Mouse (Mus musculus) right cerebral cortex, postnatal 14 days (tissue): ENCODE results near the gene Maml2.

ENCODE experiments used
- DNase-seq: peaks from one replicate; pipeline ENCODE4 v3.0.0; 2022

Maml2 gene

DNA sequence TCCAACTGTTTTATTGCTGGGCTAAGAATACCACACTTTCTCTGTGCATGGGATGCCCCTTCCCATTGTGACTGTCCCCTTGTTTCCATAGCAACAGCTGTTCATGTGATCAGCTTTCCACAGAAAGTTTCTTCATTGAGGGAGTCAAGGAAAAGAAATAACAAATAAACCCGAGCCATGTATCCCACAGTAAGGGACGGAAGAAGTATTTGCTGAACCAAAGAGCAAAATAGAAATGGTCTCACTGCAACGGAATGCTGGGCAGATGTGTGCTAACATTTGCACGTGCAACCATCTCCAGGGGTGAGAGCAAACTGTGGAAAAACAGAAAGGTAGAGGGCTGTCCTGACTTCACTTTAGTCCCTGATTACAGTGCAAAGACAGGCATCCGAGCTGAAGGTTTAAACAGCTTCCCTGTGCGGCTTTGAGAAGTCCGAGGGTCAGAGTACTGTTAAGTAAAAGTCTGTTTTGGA lies 156.9 kb downstream of the Maml2 start:
- no peak for DNase-seq

GRCm38 (mm10) chr9:13455231-13455630 lies 157.5 kb downstream of the Maml2 start:
- DNase-seq, result no peak

DNA sequence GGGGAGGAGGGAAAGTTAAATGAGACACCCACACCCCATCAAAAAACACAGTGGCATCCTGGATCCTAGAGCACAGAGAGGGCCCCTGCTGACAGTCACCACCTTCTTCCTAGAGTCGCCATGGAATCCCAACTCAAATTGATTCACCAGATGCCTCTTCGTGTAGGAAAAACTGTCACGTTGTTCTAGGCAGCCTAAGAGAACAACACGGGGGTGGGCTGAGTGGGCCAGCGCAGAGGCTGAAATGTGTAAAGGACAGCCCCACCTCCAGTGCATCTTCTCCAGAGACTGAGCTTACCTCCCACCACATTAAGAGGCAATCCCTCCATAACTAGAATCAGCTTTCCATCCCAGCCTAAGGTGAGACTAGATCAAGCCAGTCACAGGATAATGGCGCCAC lies 160.0 kb downstream of the Maml2 start:
- DNase-seq, result no peak

- no peak for DNase-seq
These were observed 161.6 kb downstream of the Maml2 start for GRCm38 (mm10) chr9:13459371-13459770.

DNA sequence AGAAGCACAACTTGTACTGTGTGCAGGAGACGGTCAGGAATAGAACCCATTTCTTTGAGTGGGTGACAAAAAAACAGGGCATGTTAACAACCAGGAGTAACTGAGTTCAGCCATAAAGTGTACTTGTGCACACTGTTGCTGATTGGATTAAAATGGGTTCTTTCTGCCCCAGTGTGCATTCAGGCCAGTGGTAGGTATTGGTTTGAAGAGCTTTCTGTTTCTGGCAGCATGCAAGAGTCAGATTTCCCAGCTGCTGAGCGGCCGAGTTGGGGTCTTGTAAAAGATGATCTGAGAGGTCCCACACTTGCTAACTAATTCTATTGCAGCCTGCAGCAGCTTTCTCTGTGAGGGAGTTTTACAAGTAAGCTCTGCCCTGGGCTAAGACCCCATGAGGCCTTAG lies 162.3 kb downstream of the Maml2 start:
- no peak for DNase-seq

- no peak for DNase-seq
These were observed 163.2 kb downstream of the Maml2 start for GRCm38 (mm10) chr9:13460926-13461325.

- no peak for DNase-seq
These were observed 167.7 kb downstream of the Maml2 start for GRCm38 (mm10) chr9:13465358-13466020.

DNA sequence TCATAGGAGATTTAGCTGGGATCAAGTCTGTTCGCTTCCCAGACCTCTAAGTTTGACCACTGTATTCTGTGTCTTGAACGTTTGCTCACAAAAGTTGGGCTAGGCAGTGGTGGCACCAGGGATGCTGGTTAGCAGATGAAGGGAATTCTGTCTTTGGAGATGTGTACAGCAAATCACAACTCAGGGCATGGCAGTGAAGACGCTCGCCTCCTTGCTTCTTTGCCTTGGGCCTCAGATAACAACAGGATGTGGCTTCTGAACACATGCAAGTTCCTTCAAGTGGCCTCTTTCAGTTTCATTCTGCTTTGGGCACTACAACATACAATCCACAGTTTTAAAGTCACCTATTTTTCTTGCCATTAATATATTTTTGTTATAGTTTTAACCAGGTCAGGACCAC lies 168.6 kb downstream of the Maml2 start:
- DNase-seq, result no peak

GRCm38 (mm10) chr9:13466816-13467215 lies 169.1 kb downstream of the Maml2 start:
- no peak for DNase-seq

GRCm38 (mm10) chr9:13467745-13468144 lies 170.0 kb downstream of the Maml2 start:
- DNase-seq, result no peak

GRCm38 (mm10) chr9:13468778-13469177 lies 171.0 kb downstream of the Maml2 start:
- DNase-seq, result no peak

DNA sequence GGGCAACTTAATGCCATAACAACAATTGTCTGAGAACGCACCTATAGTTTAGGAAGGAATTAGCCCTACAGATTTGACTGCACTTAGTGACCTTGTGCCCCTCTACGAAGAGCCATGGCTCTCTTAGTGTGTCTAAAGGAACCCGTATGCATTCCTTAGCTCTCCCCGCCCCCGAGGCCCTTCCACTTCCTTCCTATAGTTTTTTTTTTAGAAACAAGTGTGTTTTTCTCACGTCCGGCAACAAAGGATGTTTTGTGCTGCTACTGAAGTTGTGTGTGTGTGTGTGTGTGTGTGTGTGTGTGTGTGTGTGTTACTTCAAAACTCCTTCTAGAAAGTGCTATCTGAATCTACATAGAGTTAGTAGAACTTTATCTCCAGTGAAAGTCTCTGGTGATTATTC lies 172.3 kb downstream of the Maml2 start:
- no peak for DNase-seq

DNA sequence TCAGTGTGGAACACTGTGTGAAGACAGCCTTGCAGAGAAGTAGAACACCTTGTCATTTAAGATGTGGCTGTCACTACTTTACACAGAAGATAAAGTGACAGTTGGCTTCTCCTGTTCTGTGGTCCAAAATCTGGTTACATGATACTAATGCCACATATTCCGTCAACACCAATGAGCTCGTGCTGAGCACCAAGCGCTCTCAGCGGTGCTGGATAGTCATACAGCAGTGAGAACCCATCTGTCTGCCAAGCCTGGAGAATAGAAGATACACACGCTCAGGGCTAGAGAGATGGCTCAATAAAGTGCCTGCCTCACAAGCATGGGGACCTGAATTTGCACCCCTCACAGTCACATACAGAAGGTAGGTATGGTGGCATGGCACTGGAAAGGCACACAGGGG lies 177.2 kb downstream of the Maml2 start:
- no peak for DNase-seq

DNA sequence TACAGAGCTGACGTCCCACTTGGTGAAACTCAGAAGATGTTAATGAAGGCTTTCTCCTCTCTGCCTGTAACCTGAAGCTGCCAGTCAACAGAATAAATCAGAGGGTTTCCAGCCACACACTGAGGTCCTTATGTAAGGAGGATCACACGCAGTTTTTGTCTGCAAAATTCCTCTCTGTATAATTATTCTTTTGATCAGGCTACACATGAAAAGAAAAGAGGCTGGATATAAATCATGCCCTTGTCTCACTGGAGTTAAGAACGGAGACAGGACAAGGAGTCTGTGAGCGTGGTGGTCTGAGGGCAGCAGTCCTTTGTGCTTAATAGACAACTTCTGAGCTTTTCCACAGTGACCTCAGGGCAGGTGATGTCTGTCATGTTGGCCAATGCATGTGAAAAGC lies 181.5 kb downstream of the Maml2 start:
- DNase-seq, result no peak

GRCm38 (mm10) chr9:13483199-13484068 lies 185.7 kb downstream of the Maml2 start:
- no peak for DNase-seq

DNA sequence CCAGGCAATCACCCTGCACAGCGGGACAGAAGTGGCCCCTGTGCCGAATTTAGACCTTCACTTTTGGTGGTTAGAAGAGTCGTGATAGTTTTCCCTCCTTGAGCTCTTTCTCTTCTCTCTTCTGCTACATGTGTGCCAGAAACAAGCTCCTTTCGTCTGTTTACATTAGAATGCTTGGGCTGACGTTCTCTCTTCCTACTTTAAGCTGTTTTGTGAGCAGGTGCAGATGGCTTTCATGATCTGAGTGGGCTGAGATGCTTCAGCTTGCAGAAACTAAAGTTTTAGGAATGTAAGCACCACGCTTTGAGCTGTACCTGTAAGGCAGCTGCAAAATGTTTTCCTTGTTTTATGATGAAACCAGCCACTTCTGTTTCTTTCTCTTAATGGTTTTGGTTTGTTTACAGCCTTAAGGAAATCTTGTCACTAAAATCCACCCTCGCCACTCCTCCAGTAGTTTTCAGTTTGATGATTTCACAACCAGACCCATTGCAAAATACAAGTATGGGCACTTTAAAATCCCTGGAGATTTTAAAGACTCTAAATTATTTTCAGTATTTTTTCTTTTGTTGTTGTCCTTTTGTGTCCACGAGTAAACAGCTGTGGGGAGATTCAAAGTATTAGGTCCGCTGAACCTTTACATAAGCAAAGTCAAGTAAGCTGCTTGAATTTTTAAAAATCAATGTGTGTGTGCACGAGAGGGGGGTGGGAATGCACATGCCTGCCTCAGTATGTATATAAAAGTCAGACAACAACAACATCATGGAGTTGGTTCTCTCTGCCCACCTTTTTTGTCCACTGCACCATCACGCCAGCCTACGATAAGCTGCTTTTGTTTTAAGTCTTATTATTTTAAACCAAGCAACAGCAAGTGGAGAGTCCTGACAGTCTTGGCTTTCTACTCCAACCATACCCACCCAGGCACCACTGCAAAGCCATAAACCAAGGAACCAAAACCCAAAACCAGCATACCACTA lies 186.8 kb downstream of the Maml2 start:
- no peak for DNase-seq

DNA sequence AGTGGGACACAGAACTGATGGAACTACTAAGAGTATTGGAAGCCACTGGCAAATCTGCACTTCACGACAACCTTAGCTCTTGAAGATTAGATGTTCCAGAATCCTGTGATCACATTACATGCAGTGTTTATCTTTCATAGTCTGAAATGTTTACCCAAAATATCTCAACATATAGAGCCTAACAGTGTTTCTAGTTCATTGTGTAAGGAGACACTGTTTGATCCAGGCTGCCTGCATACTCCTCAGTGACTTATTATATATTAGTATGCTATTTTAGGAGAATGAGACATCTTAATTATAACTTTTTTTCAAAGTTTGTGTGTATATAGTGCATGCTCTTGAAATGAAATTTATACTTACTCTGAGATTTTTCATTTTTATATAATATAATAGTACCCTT lies 188.2 kb downstream of the Maml2 start:
- no peak for DNase-seq

DNA sequence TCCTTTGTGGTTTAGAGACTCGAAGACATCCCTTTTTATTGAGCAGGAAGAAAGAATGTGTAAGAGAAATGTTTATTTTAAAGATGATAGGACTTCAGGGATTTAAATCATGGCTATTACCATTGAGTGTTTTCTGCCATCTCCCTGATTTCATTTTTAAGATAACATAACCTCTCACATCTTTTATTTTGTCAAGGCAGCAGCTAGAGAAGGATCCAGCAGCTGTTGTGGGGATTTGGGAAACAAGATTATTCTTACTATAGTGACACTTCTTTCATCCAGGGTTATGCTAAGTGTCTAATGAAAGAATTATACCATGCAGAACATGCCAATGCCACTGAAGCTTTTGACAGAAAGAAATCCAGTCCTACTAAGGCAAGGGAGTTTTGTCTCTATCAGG lies 193.3 kb downstream of the Maml2 start:
- DNase-seq, result no peak

GRCm38 (mm10) chr9:13491854-13492620 lies 194.3 kb downstream of the Maml2 start:
- DNase-seq, result no peak

- no peak for DNase-seq
These were observed 195.1 kb downstream of the Maml2 start for GRCm38 (mm10) chr9:13492807-13493206.

DNA sequence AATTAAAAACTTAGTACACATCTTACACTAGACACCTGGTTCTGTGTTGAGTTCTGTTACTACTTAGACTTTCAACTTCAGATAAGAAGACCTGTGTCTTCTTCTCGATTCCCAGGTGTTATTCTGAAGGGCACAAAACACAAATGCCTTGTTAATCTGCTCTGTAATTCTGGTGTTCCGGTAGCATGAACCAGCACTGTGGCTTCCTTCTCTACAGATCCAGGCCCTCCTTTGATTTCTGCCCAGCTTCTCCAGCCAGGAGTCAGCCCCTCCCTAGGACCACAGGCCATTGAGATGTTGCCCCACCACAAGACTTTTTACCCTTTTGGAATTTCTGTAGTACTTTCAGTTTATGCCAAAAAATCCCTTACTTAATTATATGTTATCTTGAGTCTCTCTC lies 196.0 kb downstream of the Maml2 start:
- DNase-seq, result no peak

DNA sequence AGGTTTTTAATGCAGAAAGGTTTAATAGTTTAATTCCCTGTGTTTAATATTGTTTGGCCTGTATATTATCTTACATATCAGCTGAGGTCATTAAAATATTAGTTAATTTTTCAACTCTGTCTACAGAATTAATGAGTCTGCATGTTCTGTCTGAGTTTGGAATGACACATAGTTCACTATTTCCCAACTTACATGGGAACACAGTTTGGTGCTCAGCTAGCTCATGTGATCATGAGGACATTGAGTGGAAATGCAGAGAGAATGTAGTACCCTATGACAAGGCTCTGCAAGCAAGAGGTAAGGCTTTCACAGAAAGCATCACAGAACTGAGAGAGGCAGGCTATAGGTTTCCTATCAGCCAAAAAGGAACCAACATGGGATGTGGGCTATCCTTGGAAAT lies 197.8 kb downstream of the Maml2 start:
- no peak for DNase-seq
